Mouse (Mus musculus): ENCODE results near the gene Letm1.

Letm1 gene

GRCm38 (mm10) chr5:33782345-33782998 lies at the start of gene Letm1:
Gene Letm1, minus strand, starts transcription at chr5:33782817.
- POLR2A ChIA-PET = interaction anchor here (0.5 to 2.8 kb wide), 87 partner anchors 9 to 1322 kb away, joined by 3 to 40 read pairs (median 4); partner anchors contain the start of genes Slbp (in 3 of the 4), Grk4 (in 2 of the 4), Nop14 (in 2 of the 4) and Rnf4 (in 2 of the 4)
- CTCF ChIA-PET = interaction anchor here in 2 of 4 experiments (0.7 to 1.7 kb wide), 5 partner anchors 14 to 878 kb away, joined by 3 to 7 read pairs (median 3); partner anchors contain the start of genes Grk4 (in 1 of the 2) and Nop14 (in 1 of the 2)

- CTCF ChIA-PET = interaction anchor here in 3 of 4 experiments (0.5 to 1.3 kb wide), 4 partner anchors 48 to 301 kb away, joined by 3 to 10 read pairs (median 5); partner anchors contain the start of gene Letm1 (in 1 of the 3)
- POLR2A ChIA-PET = interaction anchor here in 2 of 4 experiments (0.6 to 2.7 kb wide), 6 partner anchors 9 to 153 kb away, joined by 3 to 25 read pairs (median 3); partner anchors contain the start of genes Letm1 (in 1 of the 2) and Nsd2 (in 1 of the 2)
Observed at GRCm38 (mm10) chr5:33830832-33831231, 48.2 kb upstream of the Letm1 start.

- POLR2A ChIA-PET = interaction anchor here in 3 of 4 experiments (0.6 to 2.7 kb wide), 8 partner anchors 9 to 796 kb away, joined by 3 to 25 read pairs (median 4); partner anchors contain the start of genes Letm1 (in 1 of the 3) and Nsd2 (in 1 of the 3)
- CTCF ChIA-PET = no interaction called here
Observed at GRCm38 (mm10) chr5:33829958-33830357, 47.3 kb upstream of the Letm1 start.

- ChIA-PET POLR2A (interaction anchor here in 2 of 4 experiments (1.0 to 1.4 kb wide), 2 partner anchors 9 to 46 kb away, joined by 3 to 7 read pairs; partner anchors contain the start of gene Letm1 (in 1 of the 2)), CTCF (interaction anchor here in 1 of 4 experiments (0.6 kb wide), 1 partner anchor 29 kb away, joined by 3 read pairs; no protein-coding TSS in a partner anchor)
Observed at GRCm38 (mm10) chr5:33828107-33828506, 45.5 kb upstream of the Letm1 start.

- ChIA-PET CTCF (interaction anchor here in 1 of 4 experiments (0.6 to 0.7 kb wide), 2 partner anchors 861 to 1160 kb away, joined by 4 to 6 read pairs; no protein-coding TSS in a partner anchor), POLR2A (interaction anchor here in 2 of 4 experiments (0.6 to 2.8 kb wide), 4 partner anchors 44 to 174 kb away, joined by 3 to 7 read pairs (median 3); partner anchors contain the start of genes Letm1 (in 1 of the 2) and Slbp (in 1 of the 2))
Observed at GRCm38 (mm10) chr5:33826001-33826400, 43.4 kb upstream of the Letm1 start.

- ChIA-PET CTCF (no interaction called here), POLR2A (interaction anchor here in 2 of 4 experiments (0.6 to 1.6 kb wide), 9 partner anchors 11 to 193 kb away, joined by 3 to 5 read pairs (median 4); partner anchors contain the start of genes Fam53a (in 1 of the 2), Gm9903 (in 1 of the 2), Letm1 (in 1 of the 2) and Slbp (in 1 of the 2))
Observed at GRCm38 (mm10) chr5:33822456-33822855, 39.8 kb upstream of the Letm1 start.

- ChIA-PET POLR2A (interaction anchor here in 2 of 4 experiments (0.6 to 1.6 kb wide), 10 partner anchors 14 to 192 kb away, joined by 3 to 5 read pairs (median 4); partner anchors contain the start of genes Fam53a (in 1 of the 2), Gm9903 (in 1 of the 2) and Letm1 (in 1 of the 2)), CTCF (interaction anchor here in 1 of 4 experiments (0.6 to 0.7 kb wide), 2 partner anchors 308 to 512 kb away, joined by 3 read pairs; no protein-coding TSS in a partner anchor)
Observed at GRCm38 (mm10) chr5:33821901-33822427, 39.3 kb upstream of the Letm1 start.

GRCm38 (mm10) chr5:33820733-33821621 lies 38.4 kb upstream of the Letm1 start:
- CTCF ChIA-PET = interaction anchor here in 3 of 4 experiments (0.6 to 1.2 kb wide), 5 partner anchors 114 to 741 kb away, joined by 3 to 5 read pairs (median 3); no protein-coding TSS in a partner anchor

GRCm38 (mm10) chr5:33819876-33820732 lies 37.5 kb upstream of the Letm1 start, which contains the start of gene Nsd2:
Gene Nsd2, plus strand, starts transcription at chr5:33820725.
- ChIA-PET CTCF (interaction anchor here in 2 of 4 experiments (0.7 to 1.2 kb wide), 3 partner anchors 142 to 1792 kb away, joined by 3 to 5 read pairs (median 3); no protein-coding TSS in a partner anchor), POLR2A (interaction anchor here (0.6 to 3.1 kb wide), 22 partner anchors 10 to 467 kb away, joined by 3 to 25 read pairs (median 4); partner anchors contain the start of genes Letm1 (in 2 of the 4), Nelfa (in 2 of the 4), Slbp (in 2 of the 4) and Fam53a (in 1 of the 4))

More at GRCm38 (mm10) chr5:33820733-33821621, 38.4 kb upstream of the Letm1 start:
- POLR2A ChIA-PET = interaction anchor here (0.6 to 3.1 kb wide), 18 partner anchors 9 to 466 kb away, joined by 3 to 25 read pairs (median 4); partner anchors contain the start of genes Nelfa (in 2 of the 4), Fam53a (in 1 of the 4), Gm9903 (in 1 of the 4) and Letm1 (in 1 of the 4)

GRCm38 (mm10) chr5:33819141-33819875 lies 36.7 kb upstream of the Letm1 start:
- ChIA-PET POLR2A (interaction anchor here (0.5 to 3.1 kb wide), 28 partner anchors 9 to 636 kb away, joined by 3 to 25 read pairs (median 4); partner anchors contain the start of genes Letm1 (in 3 of the 4), Nelfa (in 2 of the 4), Slbp (in 2 of the 4) and Fam53a (in 1 of the 4)), CTCF (interaction anchor here in 2 of 4 experiments (0.6 to 1.2 kb wide), 3 partner anchors 141 to 1994 kb away, joined by 3 to 6 read pairs (median 5); no protein-coding TSS in a partner anchor)

- POLR2A ChIA-PET = interaction anchor here in 3 of 4 experiments (0.6 to 3.1 kb wide), 6 partner anchors 12 to 1366 kb away, joined by 3 to 25 read pairs (median 4); partner anchors contain the start of genes Letm1 (in 1 of the 3) and Nelfa (in 1 of the 3)
Observed at GRCm38 (mm10) chr5:33818104-33818503, 35.5 kb upstream of the Letm1 start.

GRCm38 (mm10) chr5:33816008-33816725 lies 33.5 kb upstream of the Letm1 start:
- ChIA-PET POLR2A (interaction anchor here in 3 of 4 experiments (0.5 to 1.2 kb wide), 10 partner anchors 9 to 158 kb away, joined by 3 to 4 read pairs (median 3); partner anchors contain the start of genes Letm1 (in 2 of the 3), Nelfa (in 1 of the 3), Tacc3 (in 1 of the 3) and Tmem129 (in 1 of the 3)), CTCF (interaction anchor here in 1 of 4 experiments (0.6 kb wide), 1 partner anchor 588 kb away, joined by 4 read pairs; no protein-coding TSS in a partner anchor)

More at GRCm38 (mm10) chr5:33818104-33818503, 35.5 kb upstream of the Letm1 start:
- CTCF ChIA-PET = interaction anchor here in 1 of 4 experiments (0.6 kb wide), 1 partner anchor 483 kb away, joined by 4 read pairs; no protein-coding TSS in a partner anchor

GRCm38 (mm10) chr5:33811519-33811918 lies 28.9 kb upstream of the Letm1 start:
- POLR2A ChIA-PET = no interaction called here
- CTCF ChIA-PET = interaction anchor here (0.6 to 1.3 kb wide), 5 partner anchors 29 to 547 kb away, joined by 3 to 11 read pairs (median 3); partner anchors contain the start of gene Letm1 (in 1 of the 4)

GRCm38 (mm10) chr5:33803337-33803736 lies 20.7 kb upstream of the Letm1 start:
- CTCF ChIA-PET = no interaction called here

More at GRCm38 (mm10) chr5:33803337-33803736, 20.7 kb upstream of the Letm1 start:
- POLR2A ChIA-PET = interaction anchor here in 1 of 4 experiments (1.1 to 1.3 kb wide), 2 partner anchors 20 to 77 kb away, joined by 3 read pairs; partner anchors contain the start of gene Letm1

Measured in embryonic stem cell, embryonic (primary cell).